29 mouse cellular contexts compared by ENCODE assay signal in the genomic region with DNA sequence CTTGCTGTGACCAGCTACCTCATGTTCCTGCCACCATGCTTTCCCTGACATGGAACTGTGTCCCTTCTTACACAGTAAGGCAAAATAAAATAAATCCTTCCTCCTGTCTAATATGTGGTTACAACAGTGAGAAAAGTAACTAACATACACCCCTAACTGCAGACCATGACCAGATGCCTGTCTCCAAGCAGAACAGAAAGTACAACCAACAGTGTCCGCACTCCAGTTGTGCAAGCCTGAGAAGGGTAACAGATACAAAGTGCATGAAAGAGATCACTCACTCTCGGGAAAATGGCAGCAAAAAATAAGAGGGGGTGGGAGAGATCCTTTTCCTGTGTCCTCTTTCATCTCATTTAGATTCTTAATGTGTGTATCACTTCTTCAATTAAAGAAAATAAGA.
DNase-seq lines count a peak whose midpoint lies in the region; ATAC-seq lines count a peak whose summit lies in the region.
"Had no signal": no experiment of that assay in that cellular context is flagged by ENCODE, and none has a peak within 500 bp of the region (broad histone marks: within the 10 kb centered on the region; RNA-seq: fewer than 3 reads in every experiment).

No protein-coding gene starts in this region.

- DNase-seq in intestine, embryonic 14.5 days (ENCODE audit: low spot score), result peak; percentile 15
- DNase-seq in adipocyte (ENCODE audit: low spot score), result peak; percentile 62
- DNase-seq in kidney, postnatal 4 days, result no peak
- no peak for DNase-seq in right cerebral cortex, postnatal 10 days (ENCODE audit: low spot score in 2 of 2)
- DNase-seq: adrenal gland, adult 2 months; adrenal gland, postnatal 10 days; adrenal gland, postnatal 25 days; B cell, adult 2 months; cerebellum, adult 11 months; cerebellum, adult 18-20 months; cerebellum, adult 8-10 months; cerebellum, postnatal 10 days; cerebellum, postnatal 25 days; embryo, embryonic 11 days had no signal

- no peaks in the 10 kb centered on the region for H3K36me3 ChIP-seq in intestine, embryonic 14.5 days (ENCODE audit: control insufficient read depth, insufficient read depth, low read length)
- no peaks in the 10 kb centered on the region for H3K36me3 ChIP-seq in intestine, embryonic 15.5 days
- H3K36me3 ChIP-seq: embryonic facial prominence, embryonic 13.5 days; embryonic facial prominence, embryonic 15.5 days; forebrain, embryonic 10.5 days; forebrain, embryonic 12.5 days; G1E had no signal

- H3K27me3 ChIP-seq in intestine, embryonic 14.5 days (replicated peaks; ENCODE audit: control insufficient read depth, insufficient read depth, low read length), result no peaks in the 10 kb centered on the region
- H3K27me3 ChIP-seq in intestine, embryonic 15.5 days (replicated peaks), result no peaks in the 10 kb centered on the region
- H3K27me3 ChIP-seq: CH12.LX; embryonic facial prominence, embryonic 13.5 days; embryonic facial prominence, embryonic 15.5 days; forebrain, embryonic 12.5 days had no signal

- no peak overlapping the region for H3K9ac ChIP-seq in intestine, embryonic 14.5 days (ENCODE audit: low read length)
- H3K9ac ChIP-seq in intestine, embryonic 15.5 days, result no peak overlapping the region
- H3K9ac ChIP-seq: embryonic facial prominence, embryonic 13.5 days; embryonic facial prominence, embryonic 15.5 days; forebrain, embryonic 12.5 days had no signal

- H3K9me3 ChIP-seq in intestine, embryonic 14.5 days (ENCODE audit: control insufficient read depth, low read length), result no peaks in the 10 kb centered on the region
- no peaks in the 10 kb centered on the region for H3K9me3 ChIP-seq in intestine, embryonic 15.5 days
- H3K9me3 ChIP-seq: embryonic facial prominence, embryonic 13.5 days; embryonic facial prominence, embryonic 15.5 days; forebrain, embryonic 10.5 days; forebrain, embryonic 12.5 days; G1E had no signal

- 83% methylated on average over 2 of the region's 2 CpGs for WGBS in intestine, embryonic 14.5 days
- 75% methylated on average over 2 of the region's 2 CpGs for WGBS in intestine, embryonic 15.5 days

- no peak overlapping the region for H3K4me2 ChIP-seq in intestine, embryonic 14.5 days (ENCODE audit: low read length)
- H3K4me2 ChIP-seq in intestine, embryonic 15.5 days (replicated peaks), result no peak overlapping the region
- H3K4me2 ChIP-seq: embryonic facial prominence, embryonic 13.5 days; embryonic facial prominence, embryonic 15.5 days; forebrain, embryonic 12.5 days had no signal

- no peak for ATAC-seq in intestine, embryonic 14.5 days (replicated peaks; ENCODE audit: low FRiP score, low TSS enrichment, low read depth)
- no peak for ATAC-seq in intestine, embryonic 15.5 days
- ATAC-seq in granulocyte monocyte progenitor cell, adult 5-6 weeks (replicated peaks; ENCODE audit: poor library complexity, severe bottlenecking), result peak; percentile 94
- peak; percentile 75 for ATAC-seq in megakaryocyte progenitor cell, adult 5-6 weeks (replicated peaks; ENCODE audit: poor library complexity)
- ATAC-seq: activated CD4-positive, CD25-positive, alpha-beta regulatory T cell, adult 4 months; CD4-positive, CD25-positive, alpha-beta regulatory T cell, adult 4 months; forebrain, embryonic 14.5 days; forebrain, embryonic 16.5 days; Patski had no signal

- H3K4me1 ChIP-seq in intestine, embryonic 14.5 days (replicated peaks; ENCODE audit: control insufficient read depth, insufficient read depth, low read length), result no peaks in the 10 kb centered on the region
- no peaks in the 10 kb centered on the region for H3K4me1 ChIP-seq in intestine, embryonic 15.5 days (replicated peaks)
- H3K4me1 ChIP-seq: embryonic facial prominence, embryonic 13.5 days; embryonic facial prominence, embryonic 15.5 days; forebrain, embryonic 10.5 days; forebrain, embryonic 12.5 days had no signal

- H3K27ac ChIP-seq in intestine, embryonic 14.5 days (ENCODE audit: low read depth), result no peak overlapping the region
- no peak overlapping the region for H3K27ac ChIP-seq in intestine, embryonic 15.5 days
- H3K27ac ChIP-seq: embryonic facial prominence, embryonic 13.5 days; embryonic facial prominence, embryonic 15.5 days; forebrain, embryonic 10.5 days; forebrain, embryonic 12.5 days had no signal

- no peak overlapping the region for H3K4me3 ChIP-seq in intestine, embryonic 14.5 days (ENCODE audit: low read depth, low read length)
- no peak overlapping the region for H3K4me3 ChIP-seq in intestine, embryonic 15.5 days (replicated peaks)
- H3K4me3 ChIP-seq: embryonic facial prominence, embryonic 13.5 days; embryonic facial prominence, embryonic 15.5 days; erythroblast, embryonic 14.5 days; forebrain, embryonic 10.5 days; forebrain, embryonic 12.5 days had no signal

Comparison
In these comparisons a context has a peak if more than half of its experiments do, and no peak if none do; other contexts are left out.
1. ATAC-seq: peak in granulocyte monocyte progenitor cell, adult 5-6 weeks (single experiment) and megakaryocyte progenitor cell, adult 5-6 weeks (single experiment); none in intestine, embryonic 14.5 days (single experiment) and intestine, embryonic 15.5 days (single experiment).
2. DNase-seq: peak in intestine, embryonic 14.5 days (single experiment) and adipocyte (single experiment); none in kidney, postnatal 4 days (0 of 2) and right cerebral cortex, postnatal 10 days (0 of 2).